Mouse (Mus musculus) MEL (cell line): ENCODE results near the gene Dcaf4.

ENCODE experiments used
- CTCF ChIP-seq, 3 experiments: IDR thresholded peaks in 2 of 3; conservative IDR thresholded peaks in 1 of 3; 2 replicates each; pipeline ENCODE4 v1.5.1; 2011 to 2012; ENCODE audit warnings: low read length in 3 of 3, low read depth in 2 of 3, mild to moderate bottlenecking in 2 of 3, improper control_type of control experiment in 1 of 3, inconsistent platforms in 1 of 3, mixed read lengths in 1 of 3, moderate library complexity in 1 of 3; ENCODE audit not compliant: control insufficient read depth in 1 of 3, insufficient read depth in 1 of 3, poor library complexity in 1 of 3, severe bottlenecking in 1 of 3
- E2F4 ChIP-seq: IDR thresholded peaks from 2 replicates; pipeline ENCODE4 v1.6.1; 2011; ENCODE audit warnings: low read depth, low read length, improper control_type of control experiment, borderline replicate concordance
- ELF1 ChIP-seq: IDR thresholded peaks from 2 replicates; pipeline ENCODE4 v1.6.1; 2014; ENCODE audit warnings: low read depth, mild to moderate bottlenecking, inconsistent platforms, low read length, improper control_type of control experiment, moderate library complexity
- EP300 ChIP-seq, 2 experiments: IDR thresholded peaks; 2 replicates each; pipeline ENCODE4 v1.6.1; 2011; ENCODE audit warnings: improper control_type of control experiment in 2 of 2, low read length in 2 of 2, low read depth in 1 of 2, mild to moderate bottlenecking in 1 of 2
- ETS1 ChIP-seq: IDR thresholded peaks from 2 replicates; pipeline ENCODE4 v1.6.1; 2012; ENCODE audit warnings: low read depth, mild to moderate bottlenecking, inconsistent platforms, low read length, improper control_type of control experiment, moderate library complexity
- GABPA ChIP-seq: IDR thresholded peaks from 2 replicates; pipeline ENCODE4 v1.6.1; 2012; ENCODE audit warnings: low read depth, mild to moderate bottlenecking, inconsistent platforms, low read length, improper control_type of control experiment, moderate library complexity
- GATA1 ChIP-seq: IDR thresholded peaks from 2 replicates; pipeline ENCODE4 v1.6.1; 2011; ENCODE audit warnings: low read depth, low read length, improper control_type of control experiment
- MAX ChIP-seq: IDR thresholded peaks from 2 replicates; pipeline ENCODE4 v1.6.1; 2011; ENCODE audit warnings: low read length, improper control_type of control experiment
- POLR2A ChIP-seq, 2 experiments: IDR thresholded peaks; 2 replicates each; pipeline ENCODE4 v1.6.1; 2011 to 2012; ENCODE audit warnings: low read length in 2 of 2, mild to moderate bottlenecking in 2 of 2, control low read depth in 1 of 2, improper control_type of control experiment in 1 of 2, low read depth in 1 of 2, moderate library complexity in 1 of 2; ENCODE audit not compliant: control insufficient read depth in 1 of 2, insufficient read depth in 1 of 2, poor library complexity in 1 of 2
- POLR2AphosphoS2 ChIP-seq: IDR thresholded peaks from 2 replicates; pipeline ENCODE4 v1.6.1; 2011; ENCODE audit warnings: low read length, improper control_type of control experiment
- RAD21 ChIP-seq: IDR thresholded peaks from 2 replicates; pipeline ENCODE4 v1.6.1; 2011; ENCODE audit warnings: mild to moderate bottlenecking, low read depth, low read length, improper control_type of control experiment
- UBTF ChIP-seq: IDR thresholded peaks from 2 replicates; pipeline ENCODE4 v1.6.1; 2012; ENCODE audit warnings: low read depth, mild to moderate bottlenecking, inconsistent platforms, low read length, improper control_type of control experiment, moderate library complexity, borderline replicate concordance; ENCODE audit not compliant: insufficient read depth
- USF2 ChIP-seq, 2 experiments: IDR thresholded peaks; 2 replicates each; pipeline ENCODE4 v1.6.1; 2011 to 2012; ENCODE audit warnings: improper control_type of control experiment in 2 of 2, low read length in 2 of 2, borderline replicate concordance in 1 of 2, inconsistent platforms in 1 of 2, low read depth in 1 of 2, mild to moderate bottlenecking in 1 of 2; ENCODE audit not compliant: insufficient read depth in 1 of 2
- ZMIZ1 ChIP-seq: IDR thresholded peaks from 2 replicates; pipeline ENCODE4 v1.6.1; 2012; ENCODE audit warnings: low read depth, mild to moderate bottlenecking, inconsistent platforms, low read length, improper control_type of control experiment, moderate library complexity

DNA sequence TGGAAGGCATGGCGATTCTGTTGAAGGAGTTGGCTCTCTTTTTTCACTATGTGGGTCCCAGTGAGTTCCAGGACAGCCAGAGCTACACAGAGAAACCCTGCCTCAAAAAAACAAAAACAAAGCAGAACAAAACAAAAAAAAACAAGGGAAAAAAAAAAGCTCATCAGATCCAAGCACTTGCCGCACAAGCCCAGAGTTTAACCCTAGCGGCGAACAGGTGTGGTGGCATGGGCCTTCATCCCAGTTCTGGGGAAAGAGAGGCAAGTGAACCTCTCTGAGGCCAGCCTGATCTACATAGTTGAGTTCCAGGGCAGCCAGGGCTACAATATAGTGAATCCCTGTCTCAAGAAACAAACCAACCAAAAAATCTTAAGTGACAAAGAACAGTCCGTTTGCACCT is 57.2 kb downstream of the Dcaf4 start:
- no peak for TF ChIP-seq CTCF (IDR thresholded peaks at IDR 0.05 in 2 of 3, conservative IDR thresholded peaks at IDR 0.05 in 1 of 3; ENCODE audit: control insufficient read depth in 1 of 3, insufficient read depth in 1 of 3, low read depth in 2 of 3, low read length in 3 of 3, poor library complexity in 1 of 3, severe bottlenecking in 1 of 3)
- no peak for TF ChIP-seq POLR2A (IDR thresholded peaks at IDR 0.05; ENCODE audit: control insufficient read depth in 1 of 2, insufficient read depth in 1 of 2, low read depth in 1 of 2, low read length in 2 of 2, poor library complexity in 1 of 2)
- TF ChIP-seq RAD21: no peak
- no peak for TF ChIP-seq E2F4
- TF ChIP-seq ELF1: no peak
- no peak for TF ChIP-seq MAX
- no peak for TF ChIP-seq EP300 (IDR thresholded peaks at IDR 0.05; ENCODE audit: low read depth in 1 of 2, low read length in 2 of 2)
- no peak for TF ChIP-seq USF2 (IDR thresholded peaks at IDR 0.05; ENCODE audit: borderline replicate concordance in 1 of 2, insufficient read depth in 1 of 2, low read depth in 1 of 2, low read length in 2 of 2)
- TF ChIP-seq ETS1: no peak
- TF ChIP-seq POLR2AphosphoS2: no peak
- no peak for TF ChIP-seq UBTF
- TF ChIP-seq GABPA: no peak
- no peak for TF ChIP-seq GATA1
- no peak for TF ChIP-seq ZMIZ1
